Mouse (Mus musculus) T-helper 1 cell (primary cell): ENCODE measurements at regions not wholly inside any gene's neighbourhood (a gene's known extent, or its start where the extent isn't known, plus 50 kb on each side); places are given as distances from the start of the nearest gene placed in this dataset.

Experiments used
- in situ Hi-C: fragments of 300-600 bp; cut with MboI, MseI; formaldehyde crosslinking; loops from one replicate; pipeline ENCODE4 v1.15.1; 2025; ENCODE audit warnings: high pct_unique_total_duplicates

- in situ Hi-C loops = no loop called here
Measured at GRCm38 (mm10) chr12:56275556-56276242, 70.0 kb downstream of the Mbip start.

GRCm38 (mm10) chr12:56265049-56265448, 80.6 kb downstream of the Mbip start:
- in situ Hi-C loops = no loop called here

DNA sequence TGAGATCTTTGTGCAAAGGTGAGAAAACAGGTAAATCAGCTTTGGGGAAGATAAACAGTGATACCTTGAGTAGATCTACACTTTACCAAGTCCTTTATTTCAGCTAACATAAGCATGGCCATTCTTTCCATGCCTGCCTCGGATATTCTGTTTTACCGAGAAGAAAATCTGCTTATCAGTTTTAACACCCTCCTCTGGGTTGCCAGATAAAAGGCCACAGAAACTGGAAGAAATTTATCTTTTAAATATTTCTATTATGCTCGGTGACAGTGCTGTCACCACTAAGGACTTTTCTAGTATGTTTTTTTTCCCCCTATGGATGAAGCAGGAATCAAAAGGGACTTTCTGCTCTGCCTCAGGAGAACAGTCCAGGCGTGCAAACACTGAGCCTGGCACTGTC, 84.2 kb downstream of the Mbip start:
- in situ Hi-C loops = no loop called here

- in situ Hi-C loops = no loop called here
Measured at GRCm38 (mm10) chr12:56258401-56259050, 87.2 kb downstream of the Mbip start.

DNA sequence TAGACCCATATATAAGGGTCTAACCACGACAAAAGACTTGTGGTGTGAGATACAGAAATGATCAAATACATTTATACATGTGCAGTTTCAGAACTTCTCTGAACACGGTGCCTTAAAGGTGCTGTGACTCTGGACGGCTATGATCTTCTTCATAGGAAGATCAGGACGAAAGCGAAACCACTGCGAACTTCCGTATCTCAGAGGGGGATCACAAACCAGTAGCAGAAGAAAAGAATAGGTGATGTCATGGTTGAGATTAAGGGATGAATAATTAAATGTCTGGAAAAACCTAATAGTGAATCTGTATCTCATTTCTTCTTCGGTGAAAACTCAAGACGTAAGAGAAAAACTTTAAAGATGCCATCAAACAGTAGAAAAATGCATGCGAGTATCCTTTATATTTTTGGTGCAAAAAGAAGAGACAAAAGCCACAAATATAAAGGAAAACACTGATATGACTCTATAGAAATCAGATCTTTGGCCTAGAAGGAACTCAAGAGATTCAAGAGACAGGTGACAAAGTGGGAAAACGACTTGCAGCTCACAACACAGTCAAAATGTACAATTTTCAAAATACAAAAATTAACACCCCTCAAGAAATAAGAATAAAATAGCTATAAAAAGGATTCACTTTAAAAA, 89.3 kb downstream of the Mbip start:
- in situ Hi-C loops = no loop called here

DNA sequence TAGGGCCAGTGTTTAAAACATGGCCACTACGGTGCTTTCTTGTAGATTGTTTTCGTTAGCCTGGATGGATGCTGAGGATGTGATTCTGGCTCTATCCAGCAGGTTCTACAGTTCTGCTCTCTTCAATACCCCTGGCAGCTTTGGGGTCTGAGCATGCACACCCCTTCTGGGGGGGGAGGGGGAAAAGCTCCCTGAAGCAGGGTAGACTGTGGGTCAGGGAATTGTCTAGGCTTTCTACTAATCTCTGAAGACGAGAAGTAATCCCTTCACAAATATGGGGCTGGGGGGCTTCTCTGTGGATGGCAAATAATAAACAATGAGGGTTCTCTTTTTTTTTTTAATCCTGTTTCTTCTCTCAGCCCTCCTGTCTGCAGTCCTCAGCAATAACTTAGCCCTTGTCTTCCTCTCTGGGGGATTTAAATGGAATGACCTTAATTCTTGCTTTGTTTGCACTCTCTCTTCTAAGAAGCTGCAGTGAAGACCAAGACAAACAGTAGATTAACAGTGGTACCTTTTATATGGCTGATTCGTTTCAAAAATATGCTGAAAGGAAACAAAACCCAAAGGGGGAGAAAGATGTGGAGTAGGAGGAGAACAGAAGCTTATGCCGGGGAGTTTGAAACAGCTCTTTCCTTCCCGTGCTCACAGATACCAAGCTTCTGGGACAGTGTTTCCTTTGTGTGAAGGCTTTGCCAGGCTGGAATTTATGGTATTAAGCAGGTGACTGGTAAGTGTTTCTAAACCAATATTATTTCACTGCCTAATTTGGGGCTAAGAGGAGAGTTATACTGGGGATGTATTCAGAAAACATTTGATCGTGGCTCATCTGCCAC, 92.9 kb downstream of the Mbip start:
- in situ Hi-C loops = no loop called here

GRCm38 (mm10) chr12:56250262-56250661, 95.4 kb downstream of the Mbip start:
- in situ Hi-C loops = no loop called here

GRCm38 (mm10) chr12:56246406-56246805, 99.3 kb downstream of the Mbip start:
- in situ Hi-C loops = no loop called here

- in situ Hi-C loops = no loop called here
Measured at GRCm38 (mm10) chr12:56242803-56243202, 102.9 kb downstream of the Mbip start.

DNA sequence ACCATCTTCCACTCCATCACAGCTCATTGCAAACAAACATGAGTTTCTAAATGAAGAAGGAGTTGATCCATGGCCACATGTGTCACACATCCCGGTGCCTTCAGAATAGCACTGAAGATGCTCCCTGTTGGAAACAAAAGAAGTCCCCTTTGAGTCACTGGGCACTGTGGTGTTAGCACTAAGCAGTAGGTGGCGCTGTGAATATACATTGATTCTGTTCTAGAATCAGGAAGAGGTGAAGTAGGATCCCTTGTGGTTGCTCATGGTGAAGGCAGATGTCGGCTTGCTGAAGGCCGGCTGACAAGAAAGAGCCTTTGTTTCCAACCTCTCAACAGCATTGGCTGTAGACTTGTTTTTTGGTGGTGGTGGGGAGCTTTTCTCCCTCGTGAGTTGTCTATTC, 104.0 kb downstream of the Mbip start:
- in situ Hi-C loops = no loop called here

DNA sequence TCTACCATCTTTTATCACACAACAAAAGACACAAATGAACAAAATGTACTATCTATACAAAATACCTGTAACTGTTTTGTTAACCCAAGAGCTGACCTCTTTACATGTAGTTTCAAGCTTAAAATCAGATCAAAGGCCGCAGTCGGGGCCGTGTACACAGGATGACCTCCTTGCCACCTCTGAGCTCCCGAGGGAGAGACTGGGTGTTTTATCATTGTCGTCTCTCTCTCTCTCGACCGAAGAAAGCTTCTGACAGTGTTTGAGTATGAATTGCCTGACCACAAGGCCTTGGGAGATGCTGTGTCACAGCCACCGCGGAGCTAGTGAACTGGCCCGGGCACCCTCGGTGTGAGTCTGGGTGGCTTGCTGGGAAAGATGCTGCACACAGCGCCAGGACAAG, 105.5 kb downstream of the Mbip start:
- in situ Hi-C loops = no loop called here

GRCm38 (mm10) chr12:56234571-56234970, 111.1 kb downstream of the Mbip start:
- in situ Hi-C loops = no loop called here

DNA sequence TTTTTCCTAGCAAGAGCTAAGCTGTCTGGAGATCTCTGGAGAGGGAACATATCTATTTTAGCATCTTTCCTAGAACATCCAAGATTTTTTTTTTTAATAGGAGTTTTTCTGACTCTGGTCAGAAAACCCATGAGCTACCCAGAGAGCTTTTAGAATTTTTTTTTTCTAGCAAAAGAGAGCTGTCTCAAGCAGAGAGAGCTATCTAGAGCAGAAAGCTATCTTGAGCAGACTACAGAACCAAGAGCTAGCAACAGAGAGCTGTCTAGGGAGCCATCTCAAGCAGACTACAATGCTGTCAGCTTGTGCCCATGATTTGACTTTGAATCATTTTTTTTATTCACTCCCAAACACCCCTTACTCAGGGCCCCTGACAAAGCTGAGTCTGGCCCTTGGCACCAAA, 112.5 kb downstream of the Mbip start:
- in situ Hi-C loops = no loop called here

DNA sequence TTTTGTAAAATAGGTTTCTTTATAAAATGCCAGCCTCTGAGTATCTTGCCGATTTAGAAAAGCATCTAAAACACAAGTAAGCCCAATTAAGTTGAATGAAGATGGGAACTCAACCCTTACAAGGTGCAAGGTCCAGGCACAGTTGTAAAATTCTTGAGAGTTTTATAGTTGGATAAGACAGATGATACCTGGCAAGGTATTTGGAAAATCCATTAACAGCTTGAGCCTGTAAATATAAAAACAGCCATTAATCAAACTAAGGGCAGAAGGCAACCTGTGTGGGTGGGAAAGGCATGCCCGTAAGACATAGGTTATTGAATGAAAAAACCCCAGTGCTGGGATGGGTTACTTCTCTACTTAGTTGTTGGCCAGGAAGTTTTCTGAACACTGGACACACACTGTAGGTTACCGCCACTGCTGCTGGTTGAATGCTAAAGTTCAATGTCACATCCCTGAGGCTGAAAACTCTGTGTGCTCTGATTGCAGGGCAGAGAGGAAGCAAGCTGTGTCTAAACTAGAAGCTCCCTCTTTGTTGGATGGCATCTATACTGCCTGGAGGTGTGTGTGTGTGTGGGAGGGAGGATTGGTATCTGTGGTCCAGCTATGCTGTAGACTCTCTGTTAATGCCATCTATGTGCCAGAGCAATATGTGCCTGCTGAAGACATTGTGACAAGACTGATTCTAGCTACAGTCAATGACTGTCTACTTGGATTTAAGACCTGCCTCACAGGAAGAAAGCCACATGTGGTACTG, 121.4 kb downstream of the Mbip start:
- in situ Hi-C loops = no loop called here

- in situ Hi-C loops = no loop called here
Measured at GRCm38 (mm10) chr12:56193524-56193923, 152.2 kb downstream of the Mbip start.

GRCm38 (mm10) chr12:56189562-56189961, 156.1 kb downstream of the Mbip start:
- in situ Hi-C loops = no loop called here

- in situ Hi-C loops = no loop called here
Measured at GRCm38 (mm10) chr12:56160736-56161135, 185.0 kb downstream of the Mbip start.

DNA sequence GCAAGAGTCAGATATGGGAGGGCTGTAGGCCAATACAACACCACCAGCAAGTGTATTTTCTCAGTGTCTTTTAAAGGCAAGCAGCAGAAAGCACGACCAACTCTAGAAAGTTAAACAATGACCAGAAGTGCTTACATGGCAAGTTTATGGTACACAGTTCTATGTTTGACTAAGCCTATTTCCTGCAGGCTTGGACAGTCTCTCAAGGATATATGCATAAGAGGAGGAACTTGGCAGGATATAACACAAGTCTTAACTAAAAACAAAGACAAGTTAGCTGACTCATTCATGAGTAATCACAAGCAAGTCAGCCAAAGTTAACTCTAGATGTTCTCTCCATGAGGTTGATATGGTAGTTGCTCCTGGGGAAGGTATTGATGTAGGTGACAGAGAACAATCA, 201.3 kb downstream of the Mbip start:
- in situ Hi-C loops = no loop called here

DNA sequence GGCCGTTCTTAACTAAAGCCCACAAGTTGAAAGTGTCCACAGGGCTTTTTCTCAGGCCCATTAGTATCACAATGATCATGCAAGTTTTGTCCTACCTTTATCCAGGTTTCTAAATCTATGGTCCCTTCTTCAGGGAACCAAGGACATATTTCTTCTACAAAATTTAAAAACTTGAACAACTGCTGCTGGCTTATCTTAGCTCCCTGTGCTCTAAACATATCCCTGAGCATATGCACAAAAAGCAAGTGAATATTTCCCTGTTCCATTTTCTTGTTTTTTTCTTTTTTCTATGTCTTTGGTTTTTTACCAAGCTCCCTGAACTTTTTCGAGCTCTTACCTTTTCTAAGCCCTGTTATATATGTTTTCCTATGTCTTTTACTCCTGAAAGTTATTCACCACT, 201.9 kb downstream of the Mbip start:
- in situ Hi-C loops = no loop called here

DNA sequence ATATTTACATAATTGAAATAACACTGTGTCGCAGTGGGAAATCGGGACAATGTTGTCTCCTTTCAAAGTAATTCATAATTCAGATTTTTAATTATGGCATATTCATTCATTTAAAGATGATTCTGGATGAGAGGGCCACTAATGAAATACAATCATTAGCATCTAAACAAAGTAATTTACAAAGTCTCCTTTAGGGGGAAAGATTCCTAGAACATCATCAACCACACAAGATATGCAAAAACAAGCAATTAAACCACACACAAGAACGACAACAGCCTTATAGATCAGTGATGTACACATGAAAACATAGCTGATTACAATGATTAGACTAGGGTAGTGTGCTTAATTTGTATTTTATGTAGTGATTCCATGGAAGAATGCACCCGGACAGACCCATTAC, 231.2 kb downstream of the Mbip start:
- in situ Hi-C loops = no loop called here

- in situ Hi-C loops = no loop called here
Measured at GRCm38 (mm10) chr12:56081406-56081805, 245.3 kb downstream of the Brms1l start.

- in situ Hi-C loops = no loop called here
Measured at GRCm38 (mm10) chr12:56064183-56064582, 228.1 kb downstream of the Brms1l start.
